Mouse (Mus musculus) ES-Bruce4 (cell line): ENCODE measurements around the gene Platr25. TPM values are rescaled to one million over a fixed set of nuclear protein-coding genes. Genes with fewer than 3 reads are reported as not detected.
A peak's percentile ranks its signal among the peaks of the same experiment; 100 is the strongest.
"Not testable (repeated sequence)": the region's sequence is repeated elsewhere in the genome, so short reads cannot be mapped to it uniquely, and the experiment has no call there.

ENCODE experiments used
- H3K27ac ChIP-seq: 2 replicates; pipeline ENCODE4 v1.5.1; 2012; ENCODE audit warnings: low read length, inconsistent platforms; ENCODE audit not compliant: insufficient read depth
- H3K27me3 ChIP-seq: 2 replicates; pipeline ENCODE4 v1.6.1; 2012; ENCODE audit warnings: mild to moderate bottlenecking, low read length, inconsistent platforms; ENCODE audit not compliant: control insufficient read depth, poor library complexity, insufficient read depth, severe bottlenecking
- H3K36me3 ChIP-seq: 2 replicates; pipeline ENCODE4 v1.6.1; 2012; ENCODE audit warnings: inconsistent platforms, mild to moderate bottlenecking, low read length, moderate library complexity; ENCODE audit not compliant: control insufficient read depth, poor library complexity, insufficient read depth, severe bottlenecking
- H3K4me1 ChIP-seq: one replicate; pipeline ENCODE4 v1.8.1; 2011; ENCODE audit warnings: low read length; ENCODE audit not compliant: control insufficient read depth, insufficient read depth
- H3K4me3 ChIP-seq: 2 replicates; pipeline ENCODE4 v1.5.1; 2011; ENCODE audit warnings: low read depth, mild to moderate bottlenecking, low read length
- H3K9ac ChIP-seq: 2 replicates; pipeline ENCODE4 v1.6.1; 2012; ENCODE audit warnings: low read depth, mild to moderate bottlenecking, inconsistent platforms; ENCODE audit not compliant: poor library complexity, severe bottlenecking
- H3K9me3 ChIP-seq: replicated peaks from 2 replicates; pipeline ENCODE4 v1.6.1; 2012; ENCODE audit warnings: mild to moderate bottlenecking, low read length, inconsistent platforms; ENCODE audit not compliant: control insufficient read depth, poor library complexity, insufficient read depth, severe bottlenecking
- CTCF ChIP-seq: IDR thresholded peaks from one replicate; pipeline ENCODE4 v1.8.1; 2011; ENCODE audit warnings: low read depth, low read length
- EP300 ChIP-seq: IDR thresholded peaks from 2 replicates; pipeline ENCODE4 v1.6.1; 2011; ENCODE audit warnings: low read depth, low read length; ENCODE audit not compliant: insufficient read depth
- POLR2A ChIP-seq: IDR thresholded peaks from one replicate; pipeline ENCODE4 v1.8.1; 2011; ENCODE audit warnings: low read length; ENCODE audit not compliant: insufficient read depth
- polyA plus RNA-seq: library from polyadenylated mRNA; stranded (reverse); fragments of >200 nt; gene quantifications from 2 replicates; pipeline ENCODE4 v1.2.4, GENCODE M21; 2011; ENCODE audit warnings: low read depth; ENCODE audit not compliant: missing spikeins, insufficient read depth, insufficient read length

Gene Platr25
- polyA plus RNA-seq: 30.0 and 37.1 TPM in 2 replicates

DNA sequence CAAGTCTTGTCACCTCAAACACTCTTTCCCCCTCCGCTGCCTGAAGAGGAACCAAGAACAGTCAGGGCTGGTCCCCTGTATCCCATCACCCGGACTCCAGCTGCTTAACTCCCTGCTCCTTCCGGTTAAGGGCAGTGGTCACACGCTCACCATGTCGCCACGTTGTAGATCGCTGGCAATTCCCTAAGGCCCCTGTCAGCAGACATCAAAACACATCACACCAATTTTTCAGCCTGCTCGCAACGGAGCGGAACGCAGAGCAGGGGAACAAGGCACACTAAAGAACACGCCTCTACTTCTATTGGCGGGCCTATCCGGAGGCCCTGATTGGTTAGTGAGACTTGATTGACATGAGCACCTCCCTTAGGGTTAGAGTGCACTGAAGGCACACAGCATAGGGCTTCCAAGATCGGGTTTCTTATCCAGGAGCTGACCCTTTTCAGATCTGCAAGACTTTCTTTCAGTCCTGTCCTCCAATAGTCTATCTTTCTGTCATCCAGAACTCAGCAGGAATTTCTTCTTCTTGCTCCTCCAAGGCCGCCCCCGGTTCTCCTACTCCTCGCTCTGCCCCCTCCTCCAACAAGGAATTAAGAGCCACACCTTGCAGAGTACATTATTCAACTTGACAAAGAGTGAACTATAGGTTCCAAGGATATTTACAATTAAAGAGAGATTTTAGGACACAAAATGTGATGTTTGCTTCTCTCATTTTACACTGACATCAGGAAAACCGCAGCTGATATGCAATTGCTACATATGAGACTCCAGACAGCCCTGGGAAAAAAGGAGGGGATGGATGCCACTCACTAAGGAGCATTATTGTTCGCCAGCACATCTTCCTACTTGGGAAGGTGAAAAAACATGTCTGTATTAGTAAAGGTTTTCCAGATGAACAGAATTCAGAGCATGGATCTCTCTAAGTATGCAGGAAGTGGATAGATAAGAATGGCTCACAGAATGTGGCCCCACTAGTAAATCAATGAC, at the start of gene Platr25:
TSS of gene Platr25 (minus strand) at position 278 of the 984 bp plus-strand sequence.
- Histone ChIP-seq H3K4me3 (peak within 1 kb of the TSS; percentile 91), H3K9ac (peak within 1 kb of the TSS; percentile 30; the same call in 1 of the 2 replicates)
- not testable (repeated sequence) for H3K4me1 ChIP-seq, H3K27ac ChIP-seq, H3K9me3 ChIP-seq, H3K36me3 ChIP-seq, H3K27me3 ChIP-seq

DNA sequence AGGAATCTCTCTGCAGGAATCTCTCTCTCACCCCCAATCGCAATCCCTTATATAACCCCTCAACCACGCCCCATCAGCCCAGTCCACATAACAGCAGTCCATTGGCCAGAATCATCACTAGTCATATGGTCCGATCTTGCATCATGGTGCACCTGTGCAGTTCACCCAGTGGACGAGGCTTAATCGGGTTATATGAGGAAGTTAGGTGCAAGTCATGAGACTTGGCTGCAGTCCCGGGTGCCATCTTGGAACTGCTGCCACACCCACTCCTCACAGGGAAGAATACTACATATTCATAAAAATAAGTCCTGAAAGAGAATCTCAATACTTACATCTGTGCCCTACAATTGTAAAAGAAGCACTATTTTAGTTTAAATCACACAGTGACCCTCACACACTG, 47.5 kb upstream of the Platr25 start:
- H3K9ac ChIP-seq, H3K4me1 ChIP-seq, H3K4me3 ChIP-seq, H3K27ac ChIP-seq, H3K9me3 ChIP-seq, H3K27me3 ChIP-seq, H3K36me3 ChIP-seq: not testable (repeated sequence)

DNA sequence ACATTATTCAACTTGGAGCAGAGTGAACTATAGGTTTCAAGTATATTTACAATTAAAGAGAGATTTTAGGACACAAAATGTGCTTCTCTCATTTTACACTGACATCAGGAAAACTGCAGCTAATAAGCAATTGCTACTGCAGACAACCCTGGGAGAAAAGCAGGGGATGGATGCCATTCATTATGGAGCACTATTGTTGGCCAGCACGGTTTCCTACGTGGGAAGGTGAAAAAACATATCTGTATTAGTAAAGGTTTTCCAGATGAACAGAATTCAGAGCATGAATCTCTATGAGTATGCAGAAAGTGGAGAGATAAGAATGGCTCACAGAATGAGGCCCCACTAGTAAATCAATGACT, 25.6 kb upstream of the Platr25 start:
- H3K36me3 ChIP-seq, H3K27me3 ChIP-seq, H3K27ac ChIP-seq, H3K4me1 ChIP-seq, H3K9me3 ChIP-seq: not testable (repeated sequence)
- Histone ChIP-seq H3K9ac (peak overlapping the region; percentile 24), H3K4me3 (peak overlapping the region; percentile 79; the same call in 1 of the 2 replicates)

DNA sequence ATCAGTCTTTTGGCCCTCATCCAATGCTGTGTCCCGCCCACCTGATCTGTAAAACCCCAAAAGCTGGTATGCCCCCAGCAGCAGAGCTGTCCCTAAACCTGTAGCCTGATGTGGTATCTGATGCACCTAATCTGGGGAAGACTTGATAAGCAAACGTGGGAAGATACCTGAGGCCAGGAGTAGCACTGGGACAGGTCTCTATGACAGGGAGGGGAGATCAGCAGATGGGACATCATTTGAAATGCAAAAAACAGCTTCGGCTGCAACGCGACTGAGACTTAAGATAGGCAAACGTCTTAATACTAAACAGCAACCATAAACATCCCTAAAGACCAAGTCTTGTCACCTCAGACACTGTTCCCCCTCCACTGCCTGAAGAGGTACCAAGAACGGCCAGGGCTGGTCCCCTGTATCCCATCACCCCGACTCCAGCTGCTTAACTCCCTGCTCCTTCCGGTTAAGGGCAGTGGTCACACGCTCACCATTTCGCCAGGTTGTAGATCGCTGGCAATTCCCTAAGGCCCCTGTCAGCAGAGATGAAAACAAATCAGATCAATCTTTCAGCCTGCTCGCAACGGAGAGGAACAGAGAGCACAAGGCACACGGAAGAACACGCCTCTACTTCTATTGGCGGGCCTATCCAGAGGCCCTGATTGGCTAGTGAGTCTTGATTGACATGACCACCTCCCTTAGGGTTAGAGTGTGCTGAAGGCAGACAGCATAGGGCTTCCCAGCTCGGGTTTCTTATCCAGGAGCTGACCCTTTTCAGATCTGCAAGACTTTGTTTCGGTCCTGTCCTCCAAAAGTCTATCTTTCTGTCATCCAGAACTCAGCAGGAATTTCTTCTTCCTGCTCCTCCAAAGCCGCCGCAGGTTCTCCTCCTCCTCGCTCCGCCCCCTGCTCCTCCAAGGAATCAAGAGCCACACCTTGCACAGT, 25.0 kb upstream of the Platr25 start, which contains the start of gene Gm5141:
TSS of gene Gm5141 (minus strand) at position 610 of the 936 bp plus-strand sequence.
- peak within 1 kb of the TSS; percentile 79 for H3K4me3 ChIP-seq
- not testable (repeated sequence) for H3K4me1 ChIP-seq, H3K27me3 ChIP-seq, H3K36me3 ChIP-seq, H3K27ac ChIP-seq, H3K9me3 ChIP-seq
- peak within 1 kb of the TSS; percentile 24 for H3K9ac ChIP-seq

DNA sequence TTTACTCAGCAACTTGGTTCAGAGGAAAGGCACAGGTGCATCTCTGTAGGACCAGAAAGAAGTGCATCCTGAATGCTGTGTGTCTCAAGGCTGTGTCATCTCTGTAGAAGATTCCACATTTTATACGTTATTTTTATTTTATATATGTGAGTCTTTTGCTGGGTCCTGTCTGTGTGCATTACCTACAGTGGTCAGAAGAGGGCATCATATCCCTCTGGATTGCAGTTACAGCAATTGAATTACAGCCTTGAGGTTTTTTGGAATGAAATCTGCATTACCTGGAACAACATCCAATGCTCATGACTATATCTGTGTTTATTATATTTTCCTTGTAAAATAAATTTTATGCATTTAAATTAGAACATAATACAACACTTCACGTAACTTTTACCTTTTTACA, 3.3 kb upstream of the Platr25 start:
- not testable (repeated sequence) for H3K9me3 ChIP-seq, H3K4me1 ChIP-seq, H3K4me3 ChIP-seq, H3K27ac ChIP-seq, H3K36me3 ChIP-seq, H3K9ac ChIP-seq, H3K27me3 ChIP-seq
- peak; percentile 16 for TF ChIP-seq CTCF

DNA sequence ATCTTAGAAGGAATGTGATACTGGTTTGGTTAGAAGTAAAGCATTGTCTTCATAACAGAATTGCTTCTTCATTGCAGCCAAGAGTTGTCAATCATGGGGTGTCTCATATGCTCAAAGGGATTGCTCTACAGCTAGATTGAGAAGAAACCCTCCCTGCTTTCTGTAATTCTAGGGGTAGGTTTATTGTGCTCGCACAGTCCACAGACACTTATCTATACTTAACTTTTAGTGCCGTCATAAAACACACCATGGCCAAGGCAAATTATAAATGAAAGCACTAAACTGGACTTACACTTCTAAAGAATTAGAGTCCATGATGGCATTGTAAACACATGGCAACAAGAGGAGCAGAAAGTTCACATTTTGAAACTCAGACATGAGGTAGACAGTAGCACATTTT, 27.2 kb downstream of the Platr25 start:
- Histone ChIP-seq H3K9ac (no peak overlapping the region), H3K4me3 (no peak overlapping the region), H3K9me3 (no peaks in the 10 kb centered on the region), H3K4me1 (no peaks in the 10 kb centered on the region), H3K27me3 (no peaks in the 10 kb centered on the region), H3K27ac (no peak overlapping the region), H3K36me3 (no peaks in the 10 kb centered on the region)
- TF ChIP-seq POLR2A (no peak), CTCF (no peak), EP300 (no peak)

DNA sequence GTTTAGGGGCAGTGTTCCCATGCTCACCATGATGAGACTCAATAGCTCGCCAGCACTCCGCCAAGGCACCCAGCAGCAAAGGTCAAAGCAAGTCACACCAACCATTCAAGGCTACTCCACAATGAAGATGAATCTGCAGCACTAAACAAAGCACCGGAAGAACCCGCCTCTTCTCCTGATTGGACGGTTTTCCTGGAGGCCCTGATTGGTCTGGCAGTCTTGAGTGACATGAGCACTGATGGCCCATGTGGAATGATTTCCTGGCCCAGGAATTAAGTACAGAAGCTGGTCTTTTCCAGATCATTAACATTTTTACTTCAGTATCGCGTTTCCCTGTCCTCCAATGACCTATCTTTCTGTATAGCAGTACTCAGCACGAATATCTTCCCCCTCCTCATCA, 47.9 kb downstream of the Platr25 start:
- H3K4me3 ChIP-seq: peak overlapping the region; percentile 38; the same call in 1 of the 2 replicates
- H3K27ac ChIP-seq, H3K4me1 ChIP-seq, H3K36me3 ChIP-seq, H3K9ac ChIP-seq, H3K9me3 ChIP-seq, H3K27me3 ChIP-seq: not testable (repeated sequence)

DNA sequence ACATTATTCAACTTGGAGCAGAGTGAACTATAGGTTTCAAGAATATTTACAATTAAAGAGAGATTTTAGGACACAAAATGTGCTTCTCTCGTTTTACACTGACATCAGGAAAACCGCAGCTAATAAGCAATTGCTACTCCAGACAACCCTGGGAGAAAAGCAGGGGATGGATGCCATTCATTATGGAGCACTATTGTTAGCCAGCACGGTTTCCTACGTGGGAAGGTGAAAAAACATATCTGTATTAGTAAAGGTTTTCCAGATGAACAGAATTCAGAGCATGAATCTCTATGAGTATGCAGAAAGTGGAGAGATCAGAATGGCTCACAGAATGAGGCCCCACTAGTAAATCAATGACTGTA, 75.2 kb downstream of the Platr25 start:
- Histone ChIP-seq H3K9ac (peak overlapping the region; percentile 81; the same call in 1 of the 2 replicates), H3K4me3 (peak overlapping the region; percentile 84; the same call in 1 of the 2 replicates)
- not testable (repeated sequence) for H3K9me3 ChIP-seq, H3K27ac ChIP-seq, H3K27me3 ChIP-seq, H3K36me3 ChIP-seq, H3K4me1 ChIP-seq
